Mouse (Mus musculus) lung, embryonic 15.5 days (tissue): ENCODE results near the gene Foxp1. TPM values are rescaled to one million over a fixed set of nuclear protein-coding genes. Genes with fewer than 3 reads are reported as not detected.

Source experiments
- ATAC-seq: fragments of 200-750 bp; cut with Nextera tagmentation; 2 replicates; pipeline ENCODE4 v1.8.0; 2017; ENCODE audit warnings: moderate number of reproducible peaks, borderline replicate concordance; ENCODE audit not compliant: low FRiP score, low TSS enrichment; ENCODE audit errors: extremely low read depth
- H3K27ac ChIP-seq: fragments of 300-500 bp; sonication (generic); 2 replicates; pipeline ENCODE4 v1.5.1; 2015; ENCODE audit warnings: moderate library complexity, mild to moderate bottlenecking, inconsistent platforms
- H3K27me3 ChIP-seq: fragments of 300-500 bp; sonication (generic); 2 replicates; pipeline ENCODE4 v1.6.1; 2015; ENCODE audit warnings: inconsistent platforms
- H3K36me3 ChIP-seq: fragments of 300-500 bp; sonication (generic); 2 replicates; pipeline ENCODE4 v1.6.1; 2015; ENCODE audit warnings: inconsistent platforms
- H3K4me1 ChIP-seq: fragments of 300-500 bp; sonication (generic); 2 replicates; pipeline ENCODE4 v1.6.1; 2015; ENCODE audit warnings: inconsistent platforms
- H3K4me2 ChIP-seq: fragments of 300-500 bp; sonication (generic); 2 replicates; pipeline ENCODE4 v1.6.1; 2015; ENCODE audit warnings: inconsistent platforms, mild to moderate bottlenecking, moderate library complexity
- H3K4me3 ChIP-seq: fragments of 300-500 bp; sonication (generic); 2 replicates; pipeline ENCODE4 v1.5.1; 2015; ENCODE audit warnings: mild to moderate bottlenecking, inconsistent platforms
- H3K9ac ChIP-seq: fragments of 300-500 bp; sonication (generic); 2 replicates; pipeline ENCODE4 v1.6.1; 2015; ENCODE audit warnings: inconsistent platforms
- H3K9me3 ChIP-seq: fragments of 300-500 bp; sonication (generic); 2 replicates; pipeline ENCODE4 v1.6.1; 2016; ENCODE audit warnings: inconsistent platforms
- WGBS: fragments of 180-500 bp; shearing (Covaris S2); methylation state at CpG from one replicate; pipeline ENCODE4 v1.1.7; 2015; 5-methylcytosine and 5-hydroxymethylcytosine counted together
- polyA plus RNA-seq: library from polyadenylated mRNA; unstranded; fragments of >200 nt; fragmentation: Nextera tagmentation; extraction: Ambion mirVana; gene quantifications from 2 replicates; pipeline ENCODE4 v1.2.1, GENCODE M21; 2015

Gene Foxp1
- polyA plus RNA-seq, 1 experiment from 2014 or later = 109 TPM

DNA sequence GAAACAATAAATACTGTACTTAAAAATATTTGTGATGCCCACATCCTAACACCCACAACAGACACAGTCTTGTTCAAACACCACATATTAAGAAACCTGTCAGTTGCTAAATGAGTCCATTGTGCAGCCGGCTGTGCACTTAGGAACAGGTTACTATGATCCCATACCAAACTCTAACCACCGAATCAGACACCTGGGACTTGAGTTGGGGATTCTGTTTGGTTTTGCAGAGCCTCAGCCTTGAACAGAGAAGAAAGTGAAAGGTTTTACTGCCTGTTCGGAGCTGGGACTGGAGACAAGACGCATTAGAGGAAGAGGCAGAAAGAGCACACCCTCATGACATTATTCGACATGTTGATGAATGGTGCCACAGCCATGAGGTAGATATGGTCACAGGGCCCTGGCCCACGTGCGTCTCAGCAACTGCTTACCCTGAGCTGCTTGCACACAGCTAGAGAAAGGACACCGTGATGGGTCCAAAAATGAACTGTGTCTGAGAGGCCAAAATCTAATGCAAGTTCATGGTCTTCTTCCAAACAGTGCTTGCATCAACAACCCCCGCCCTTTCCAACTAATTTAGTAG lies 491.1 kb downstream of the Foxp1 start:
- Histone ChIP-seq H3K4me1 (peaks cover 22% of the 10 kb centered on the region; the same call in 1 of the 2 replicates), H3K9ac (no peak overlapping the region), H3K36me3 (no peaks in the 10 kb centered on the region), H3K4me3 (no peak overlapping the region), H3K9me3 (no peaks in the 10 kb centered on the region), H3K27me3 (no peaks in the 10 kb centered on the region), H3K4me2 (no peak overlapping the region; the same call in 1 of the 2 replicates), H3K27ac (peak overlapping the region; percentile 47; the same call in 1 of the 2 replicates)
- ATAC-seq = no peak
- WGBS = 46% methylated on average over 9 of the region's 9 CpGs

DNA sequence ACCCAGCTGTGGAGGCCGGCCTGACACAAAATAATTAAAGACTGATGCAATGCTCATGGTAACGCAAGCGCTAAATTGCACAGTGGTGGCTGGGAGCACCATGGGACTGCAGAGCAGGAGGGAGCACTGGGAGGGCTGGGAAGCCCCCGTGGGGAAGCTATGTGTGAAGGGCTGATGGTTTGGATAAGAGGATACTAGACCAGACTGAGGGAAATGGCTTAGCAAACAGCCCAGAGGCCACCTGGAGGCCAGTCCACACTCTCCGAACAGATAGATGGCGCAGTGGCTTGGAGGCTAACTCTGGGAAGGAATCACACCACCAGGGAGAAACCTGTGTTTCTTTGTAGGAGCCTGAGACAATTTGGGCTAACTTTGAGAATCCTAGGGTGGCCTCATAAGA lies 492.3 kb downstream of the Foxp1 start:
- Histone ChIP-seq H3K4me1 (peaks cover 33% of the 10 kb centered on the region), H3K9ac (no peak overlapping the region), H3K4me2 (no peak overlapping the region), H3K27me3 (no peaks in the 10 kb centered on the region), H3K27ac (no peak overlapping the region), H3K9me3 (no peaks in the 10 kb centered on the region), H3K4me3 (no peak overlapping the region), H3K36me3 (no peaks in the 10 kb centered on the region)
- ATAC-seq = no peak
- 58% methylated on average over 6 of the region's 6 CpGs for WGBS

DNA sequence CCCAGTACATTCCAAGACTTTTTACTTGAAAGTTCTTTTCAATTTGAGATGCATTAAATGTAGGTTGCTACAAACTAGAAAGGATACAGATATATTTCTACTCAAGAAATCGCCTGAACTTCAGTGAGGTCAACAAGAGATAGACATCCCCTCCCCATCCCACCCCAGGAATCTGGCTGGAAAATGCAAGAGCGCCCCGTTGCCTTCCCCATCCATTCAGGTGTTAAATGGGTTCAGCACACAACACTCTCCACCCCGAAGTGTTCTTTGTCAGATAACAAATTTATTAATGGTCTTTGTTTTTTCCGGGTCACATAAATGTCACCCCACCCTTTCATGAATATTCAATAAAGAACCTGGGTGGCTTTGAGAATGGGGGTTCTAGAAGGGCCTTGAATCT lies 493.1 kb downstream of the Foxp1 start:
- WGBS = 41% methylated on average over 5 of the region's 5 CpGs
- ATAC-seq = no peak
- H3K4me1 ChIP-seq = peaks cover 35% of the 10 kb centered on the region

DNA sequence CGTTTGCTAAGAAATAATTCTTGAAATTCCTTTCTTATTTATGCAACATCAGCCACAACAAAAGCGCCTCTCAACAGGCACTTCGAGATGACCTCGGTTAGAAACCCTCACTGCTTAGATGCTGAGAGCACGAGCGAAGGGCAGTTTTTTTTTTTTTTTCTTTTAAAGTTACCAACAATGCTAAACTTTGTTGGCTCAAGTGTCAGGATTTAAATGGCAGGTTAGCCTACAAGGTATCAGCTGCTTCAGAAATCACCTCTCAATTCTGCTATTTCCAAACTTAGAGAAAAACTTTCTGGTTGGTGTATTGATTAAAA lies 493.6 kb downstream of the Foxp1 start:
- peak overlapping the region; percentile 90 for H3K27ac ChIP-seq
- no peaks in the 10 kb centered on the region for H3K9me3 ChIP-seq
- H3K4me2 ChIP-seq = peak overlapping the region; percentile 81
- WGBS = 5% methylated on average over 6 of the region's 6 CpGs
- ATAC-seq = no peak
- H3K27me3 ChIP-seq = no peaks in the 10 kb centered on the region
- H3K36me3 ChIP-seq = no peaks in the 10 kb centered on the region
- peaks cover 39% of the 10 kb centered on the region for H3K4me1 ChIP-seq
- H3K4me3 ChIP-seq = peak overlapping the region; percentile 79
- peak overlapping the region; percentile 76 for H3K9ac ChIP-seq

More for the DNA sequence above, 493.1 kb downstream of the Foxp1 start:
- no peaks in the 10 kb centered on the region for H3K36me3 ChIP-seq
- no peak overlapping the region for H3K4me3 ChIP-seq
- no peaks in the 10 kb centered on the region for H3K9me3 ChIP-seq
- H3K9ac ChIP-seq = no peak overlapping the region
- H3K27me3 ChIP-seq = no peaks in the 10 kb centered on the region
- no peak overlapping the region for H3K27ac ChIP-seq
- H3K4me2 ChIP-seq = no peak overlapping the region

DNA sequence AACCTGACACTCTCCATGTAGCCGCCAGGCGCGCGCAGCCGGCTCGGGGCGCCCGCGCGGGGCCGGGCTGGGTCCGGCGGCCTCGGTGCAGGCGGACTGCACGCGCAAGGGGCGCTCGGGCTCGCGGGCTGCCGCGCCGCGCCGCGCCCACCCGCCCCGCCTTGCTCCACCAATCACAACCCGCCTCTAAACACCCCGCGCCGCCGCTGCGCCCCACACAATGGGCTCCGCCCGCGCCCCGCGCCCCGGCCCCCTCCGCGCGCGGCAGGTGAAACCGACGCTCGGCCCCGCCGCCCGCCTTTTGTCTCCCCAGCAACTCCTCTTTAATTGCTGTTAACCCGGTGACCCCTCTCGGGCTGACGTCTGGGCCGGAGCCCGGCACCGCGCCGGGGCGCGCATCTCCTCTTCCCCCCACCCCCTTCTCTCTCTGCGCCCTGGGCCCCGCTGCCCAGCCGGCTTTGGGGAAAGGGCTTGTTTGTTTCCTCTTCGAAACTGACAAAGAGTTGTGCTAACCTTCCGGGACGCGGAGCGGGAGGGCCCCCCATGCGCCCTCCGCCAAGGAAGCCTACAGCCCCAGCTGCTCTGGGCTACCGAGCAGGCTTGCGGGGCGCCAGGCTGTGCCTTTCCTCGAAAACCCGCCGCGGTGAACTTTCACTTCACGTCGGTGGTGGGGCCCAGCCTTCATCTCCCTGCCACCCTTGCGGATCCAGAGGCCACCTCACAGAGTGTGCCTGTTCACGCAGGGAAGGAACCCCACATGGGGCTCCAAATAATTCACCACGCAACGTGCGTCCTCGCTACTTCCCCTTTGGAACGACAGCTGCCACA lies 494.1 kb downstream of the Foxp1 start:
- peak overlapping the region; percentile 79 for H3K4me3 ChIP-seq
- peak overlapping the region; percentile 81 for H3K4me2 ChIP-seq
- peaks cover 42% of the 10 kb centered on the region for H3K4me1 ChIP-seq
- H3K36me3 ChIP-seq = no peaks in the 10 kb centered on the region
- H3K27ac ChIP-seq = peak overlapping the region; percentile 90
- ATAC-seq = peak; percentile 93
- no peaks in the 10 kb centered on the region for H3K27me3 ChIP-seq
- H3K9me3 ChIP-seq = no peaks in the 10 kb centered on the region
- WGBS = under 1% methylated on average over 68 of the region's 87 CpGs
- peak overlapping the region; percentile 76 for H3K9ac ChIP-seq

DNA sequence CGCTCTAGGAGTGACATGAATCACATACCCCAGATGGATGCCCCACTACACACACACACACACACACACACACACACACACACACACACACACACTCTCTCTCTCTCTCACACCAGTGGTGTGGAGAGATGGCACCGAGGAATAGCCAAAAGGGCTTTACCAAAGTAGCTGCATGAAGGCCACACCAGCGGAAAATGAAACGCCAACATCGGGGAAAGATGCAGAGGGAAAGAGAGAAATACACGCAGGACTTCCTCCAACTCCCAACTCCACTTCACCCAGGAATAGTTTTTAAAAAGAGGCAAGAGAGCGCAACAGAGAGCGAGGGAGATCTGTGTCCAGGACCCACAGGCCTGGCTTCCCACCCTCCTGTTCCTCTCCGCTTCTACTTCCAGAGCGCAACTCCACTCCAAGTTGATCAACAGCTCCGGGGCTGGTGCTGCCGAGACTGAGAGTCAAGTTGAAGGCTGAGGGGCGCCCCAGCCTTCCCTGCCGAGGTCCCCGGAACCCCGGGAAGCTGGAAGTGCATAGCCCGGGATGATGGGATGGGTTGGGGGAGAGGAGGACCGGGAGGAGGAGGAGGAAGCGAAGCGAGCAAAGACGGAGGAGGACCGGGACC lies 494.9 kb downstream of the Foxp1 start:
- Histone ChIP-seq H3K36me3 (no peaks in the 10 kb centered on the region), H3K27ac (peak overlapping the region; percentile 90), H3K4me3 (peak overlapping the region; percentile 79), H3K9ac (peak overlapping the region; percentile 76), H3K4me2 (peak overlapping the region; percentile 81), H3K4me1 (peaks cover 42% of the 10 kb centered on the region), H3K27me3 (no peaks in the 10 kb centered on the region), H3K9me3 (no peaks in the 10 kb centered on the region)
- no peak for ATAC-seq
- WGBS = 5% methylated on average over 22 of the region's 22 CpGs

DNA sequence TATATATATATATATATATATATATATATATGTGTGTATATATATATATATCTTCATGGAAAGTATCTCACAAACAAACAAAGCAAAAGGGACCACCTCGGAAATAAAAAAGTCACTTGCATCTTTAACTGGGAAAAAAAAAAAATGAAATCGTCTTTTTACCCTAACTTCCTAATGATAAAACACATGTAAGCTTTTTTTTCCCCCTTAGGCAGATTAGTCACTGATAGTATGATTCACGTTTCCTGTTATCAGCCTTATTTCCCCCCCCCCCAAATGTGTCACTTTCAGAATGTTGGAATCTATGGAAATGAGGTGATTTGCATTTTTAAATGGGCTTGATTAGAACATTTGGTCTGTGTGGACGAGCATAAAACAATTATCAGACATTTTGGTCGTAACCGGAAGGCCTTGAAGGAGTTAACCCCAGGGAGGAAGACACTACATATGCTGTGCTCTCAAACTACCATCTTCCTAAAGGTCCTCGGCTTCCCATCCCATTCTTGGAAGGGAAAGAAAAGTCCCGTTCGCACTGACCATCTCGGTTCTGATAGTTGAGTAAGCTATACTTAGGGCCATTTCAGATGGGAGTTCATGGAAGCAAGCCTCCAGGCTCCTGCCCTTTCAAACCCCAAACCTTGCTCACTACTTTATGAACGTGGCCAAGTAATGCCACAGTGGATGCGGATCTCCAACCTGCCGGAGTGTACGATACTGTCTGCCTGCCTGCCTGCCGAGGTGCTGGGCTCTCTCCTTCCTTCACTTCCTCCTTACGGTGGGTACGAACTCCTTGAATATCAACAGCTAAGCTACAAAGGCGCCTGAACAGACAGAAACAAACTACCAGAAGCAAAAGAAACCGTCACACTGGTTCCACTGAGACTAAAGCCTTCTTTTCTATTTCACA lies 495.6 kb downstream of the Foxp1 start:
- 19% methylated on average over 19 of the region's 19 CpGs for WGBS
- H3K4me3 ChIP-seq = peak overlapping the region; percentile 79
- H3K9me3 ChIP-seq = no peaks in the 10 kb centered on the region
- peak overlapping the region; percentile 90 for H3K27ac ChIP-seq
- H3K36me3 ChIP-seq = no peaks in the 10 kb centered on the region
- no peak for ATAC-seq
- no peaks in the 10 kb centered on the region for H3K27me3 ChIP-seq
- peak overlapping the region; percentile 81 for H3K4me2 ChIP-seq
- peak overlapping the region; percentile 76 for H3K9ac ChIP-seq
- peaks cover 41% of the 10 kb centered on the region for H3K4me1 ChIP-seq

DNA sequence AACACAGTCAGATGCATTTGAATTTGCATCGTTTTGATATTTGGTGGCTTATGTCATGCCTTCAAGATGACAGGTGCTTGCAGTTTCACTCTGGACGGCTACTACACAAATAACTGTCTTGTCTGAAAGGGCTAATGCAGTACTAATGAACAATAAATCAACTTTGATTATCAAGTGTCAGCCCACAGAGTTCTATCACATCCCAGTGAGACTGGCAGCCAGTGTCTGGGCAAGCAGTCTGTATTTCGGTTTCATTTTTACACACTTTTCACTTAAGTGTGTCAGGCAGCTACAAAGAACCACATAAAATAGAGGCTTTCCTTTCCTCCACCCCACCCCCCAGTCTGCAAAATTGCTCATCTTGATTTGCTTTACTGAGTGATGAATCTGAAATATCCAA lies 496.5 kb downstream of the Foxp1 start:
- H3K4me1 ChIP-seq = peaks cover 33% of the 10 kb centered on the region; the same call in 1 of the 2 replicates
- peak overlapping the region; percentile 50 for H3K4me2 ChIP-seq
- 27% methylated on average over 3 of the region's 3 CpGs for WGBS
- no peaks in the 10 kb centered on the region for H3K27me3 ChIP-seq
- H3K9me3 ChIP-seq = no peaks in the 10 kb centered on the region
- no peak overlapping the region for H3K9ac ChIP-seq
- H3K4me3 ChIP-seq = peak overlapping the region; percentile 23
- no peak overlapping the region for H3K27ac ChIP-seq
- ATAC-seq = no peak
- no peaks in the 10 kb centered on the region for H3K36me3 ChIP-seq

DNA sequence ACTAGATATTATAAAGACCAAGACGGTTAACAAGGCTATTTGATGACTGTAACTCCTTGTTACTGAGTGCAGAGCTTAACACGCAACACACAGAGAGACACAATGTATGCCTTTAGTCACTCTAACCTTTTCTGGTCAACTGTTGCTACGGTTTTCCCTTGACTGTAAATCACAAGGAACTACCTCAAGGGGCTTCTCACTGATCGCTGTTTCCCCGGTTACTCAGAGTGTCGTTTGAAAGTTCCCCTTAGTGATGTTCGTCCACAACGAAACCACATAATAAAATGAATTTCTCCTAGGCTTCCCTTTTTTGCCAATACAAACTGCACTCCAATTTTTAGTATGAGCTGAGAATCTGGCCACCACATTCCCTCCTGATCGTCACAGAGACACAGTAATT lies 497.9 kb downstream of the Foxp1 start:
- Histone ChIP-seq H3K9ac (no peak overlapping the region), H3K4me3 (no peak overlapping the region)

DNA sequence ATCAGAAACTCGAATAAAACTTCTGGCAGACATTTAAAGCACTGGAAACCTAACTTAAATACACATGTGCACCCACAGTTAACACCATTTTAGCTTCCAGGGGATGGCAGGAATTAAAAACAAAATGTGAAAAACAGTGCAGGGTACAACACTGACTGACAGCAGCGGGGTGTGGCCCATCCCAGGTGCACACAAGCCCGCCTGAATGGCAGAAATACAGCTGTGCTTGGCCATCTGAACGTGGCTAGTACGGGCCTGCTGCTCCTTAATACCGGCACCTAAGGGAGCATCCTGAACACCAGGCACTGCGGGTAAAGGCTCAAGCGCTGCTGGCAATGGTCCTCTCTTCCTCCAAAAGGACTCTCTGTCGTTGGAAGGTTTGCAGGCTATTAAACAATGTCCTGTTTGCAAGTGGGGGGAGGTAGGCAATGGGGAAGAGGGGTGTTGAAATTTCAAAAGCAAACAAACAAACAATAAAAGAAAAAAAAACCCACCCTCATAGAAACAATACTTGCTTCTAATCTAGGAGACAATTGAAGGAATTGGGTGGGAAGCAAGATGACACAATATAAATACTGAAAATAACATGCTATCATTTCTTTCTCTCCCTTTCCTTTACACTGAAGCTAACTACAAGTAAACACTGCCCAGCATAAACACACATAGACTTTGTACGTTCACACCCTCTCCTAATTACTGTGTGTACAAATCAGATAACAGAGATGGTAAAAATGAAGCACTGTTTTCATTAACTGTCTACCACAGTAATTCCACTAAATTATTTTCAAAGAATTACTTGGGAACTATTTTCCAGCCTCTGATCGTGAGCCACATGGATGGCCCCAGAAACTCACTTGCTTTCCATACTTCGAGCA lies 501.7 kb downstream of the Foxp1 start:
- no peak overlapping the region for H3K9ac ChIP-seq
- no peaks in the 10 kb centered on the region for H3K27me3 ChIP-seq
- H3K4me1 ChIP-seq = peaks cover 31% of the 10 kb centered on the region; the same call in 1 of the 2 replicates
- H3K4me3 ChIP-seq = no peak overlapping the region
- H3K4me2 ChIP-seq = no peak overlapping the region; the same call in 1 of the 2 replicates
- H3K27ac ChIP-seq = no peak overlapping the region
- H3K36me3 ChIP-seq = peaks cover 6% of the 10 kb centered on the region; the same call in 1 of the 2 replicates
- WGBS = 46% methylated on average over 12 of the region's 12 CpGs
- no peaks in the 10 kb centered on the region for H3K9me3 ChIP-seq
- no peak for ATAC-seq

More for the DNA sequence above, 497.9 kb downstream of the Foxp1 start:
- Histone ChIP-seq H3K36me3 (no peaks in the 10 kb centered on the region), H3K4me1 (peaks cover 36% of the 10 kb centered on the region; the same call in 1 of the 2 replicates), H3K27me3 (no peaks in the 10 kb centered on the region), H3K4me2 (peak overlapping the region; percentile 50), H3K9me3 (no peaks in the 10 kb centered on the region), H3K27ac (no peak overlapping the region)
- ATAC-seq = no peak
- WGBS = 36% methylated on average over 9 of the region's 9 CpGs
